Mouse (Mus musculus): ENCODE results near the gene Dld.

- no peak for TF ChIP-seq GATA1 (IDR thresholded peaks at IDR 0.05; ENCODE audit: borderline replicate concordance, low read length)
- TF ChIP-seq FLI1 (IDR thresholded peaks at IDR 0.05; ENCODE audit: low read length): no peak
These were observed 56.7 kb downstream of the Dld start for GRCm38 (mm10) chr12:31294526-31294925.
